17 mouse cellular contexts compared by ENCODE assay signal in genomic region chr13:101274470-101275141, GRCm38 (mm10).
DNase-seq lines count a peak whose midpoint lies in the region; ATAC-seq lines count a peak whose summit lies in the region.
"Had no signal": no experiment of that assay in that cellular context is flagged by ENCODE, and none has a peak within 500 bp of the region (broad histone marks: within the 10 kb centered on the region; RNA-seq: fewer than 3 reads in every experiment).

No protein-coding gene starts in this region.

- no peak for ATAC-seq in midbrain, embryonic 11.5 days (ENCODE audit: low FRiP score)
- ATAC-seq in midbrain, embryonic 15.5 days (replicated peaks), result no peak
- peak; percentile 72; the same call in 1 of the 2 replicates for ATAC-seq in kidney, embryonic 14.5 days (ENCODE audit: low FRiP score, low TSS enrichment)
- ATAC-seq: forebrain, embryonic 14.5 days; midbrain, embryonic 13.5 days had no signal

- no peak overlapping the region for H3K4me2 ChIP-seq in midbrain, embryonic 11.5 days
- no peak overlapping the region for H3K4me2 ChIP-seq in midbrain, embryonic 15.5 days
- H3K4me2 ChIP-seq in kidney, embryonic 14.5 days (replicated peaks; ENCODE audit: low read depth, low read length), result no peak overlapping the region
- H3K4me2 ChIP-seq: hindbrain, embryonic 12.5 days; midbrain, embryonic 13.5 days had no signal

- peak; percentile 71 for DNase-seq in midbrain, embryonic 11.5 days (ENCODE audit: low spot score, missing footprints)
- DNase-seq in large intestine, adult 2 months (ENCODE audit: low read depth, low spot score), result peak; percentile 3
- DNase-seq in left cerebral cortex, adult 9 months (ENCODE audit: low spot score in 2 of 2), result no peak
- no peak for DNase-seq in left cerebral cortex, adult 18-20 months (ENCODE audit: low spot score in 2 of 2)
- DNase-seq in left cerebral cortex, adult 8-10 months (ENCODE audit: low spot score in 2 of 2), result no peak
- DNase-seq: adrenal gland, postnatal 10 days; cerebellum, adult 9-11 months; heart, adult 18-20 months; layer of hippocampus, postnatal 36 days; lung, postnatal 4 days; right cerebral cortex, adult 18-20 months had no signal

- H3K9me3 ChIP-seq in midbrain, embryonic 11.5 days (ENCODE audit: control insufficient read depth, low read length), result no peaks in the 10 kb centered on the region
- no peaks in the 10 kb centered on the region for H3K9me3 ChIP-seq in midbrain, embryonic 15.5 days
- H3K9me3 ChIP-seq in kidney, embryonic 14.5 days (ENCODE audit: control insufficient read depth, low read length), result no peaks in the 10 kb centered on the region; the same call in 1 of the 2 replicates
- H3K9me3 ChIP-seq: G1E; hindbrain, embryonic 12.5 days had no signal

- H3K9ac ChIP-seq in midbrain, embryonic 11.5 days (ENCODE audit: low read length), result no peak overlapping the region
- no peak overlapping the region for H3K9ac ChIP-seq in midbrain, embryonic 15.5 days
- H3K9ac ChIP-seq in kidney, embryonic 14.5 days (ENCODE audit: low read depth, low read length), result no peak overlapping the region
- H3K9ac ChIP-seq: hindbrain, embryonic 12.5 days; midbrain, embryonic 13.5 days had no signal

- no peaks in the 10 kb centered on the region for H3K4me1 ChIP-seq in midbrain, embryonic 11.5 days (ENCODE audit: control insufficient read depth, insufficient read depth, low read length)
- no peaks in the 10 kb centered on the region for H3K4me1 ChIP-seq in midbrain, embryonic 15.5 days
- no peaks in the 10 kb centered on the region for H3K4me1 ChIP-seq in kidney, embryonic 14.5 days (ENCODE audit: control insufficient read depth, insufficient read depth, low read length)
- H3K4me1 ChIP-seq: hindbrain, embryonic 12.5 days; midbrain, embryonic 13.5 days had no signal

- H3K27ac ChIP-seq in midbrain, embryonic 11.5 days (ENCODE audit: low read depth, low read length), result no peak overlapping the region
- H3K27ac ChIP-seq in midbrain, embryonic 15.5 days, result no peak overlapping the region
- H3K27ac ChIP-seq in kidney, embryonic 14.5 days (ENCODE audit: low read depth, low read length), result no peak overlapping the region
- H3K27ac ChIP-seq: hindbrain, embryonic 12.5 days; midbrain, embryonic 13.5 days had no signal

- H3K27me3 ChIP-seq in midbrain, embryonic 11.5 days (ENCODE audit: control insufficient read depth, insufficient read depth, low read length), result no peaks in the 10 kb centered on the region
- no peaks in the 10 kb centered on the region for H3K27me3 ChIP-seq in midbrain, embryonic 15.5 days (replicated peaks)
- no peaks in the 10 kb centered on the region for H3K27me3 ChIP-seq in kidney, embryonic 14.5 days (ENCODE audit: control insufficient read depth, insufficient read depth, low read length)
- H3K27me3 ChIP-seq: hindbrain, embryonic 12.5 days; midbrain, embryonic 13.5 days had no signal

- H3K36me3 ChIP-seq in midbrain, embryonic 11.5 days (ENCODE audit: control insufficient read depth, insufficient read depth, low read length), result no peaks in the 10 kb centered on the region
- H3K36me3 ChIP-seq in midbrain, embryonic 15.5 days (replicated peaks), result no peaks in the 10 kb centered on the region
- H3K36me3 ChIP-seq in kidney, embryonic 14.5 days (ENCODE audit: control insufficient read depth, insufficient read depth, low read length), result no peaks in the 10 kb centered on the region
- H3K36me3 ChIP-seq: G1E; hindbrain, embryonic 12.5 days; midbrain, embryonic 13.5 days had no signal

- no peak overlapping the region for H3K4me3 ChIP-seq in midbrain, embryonic 11.5 days (ENCODE audit: low read depth, low read length)
- H3K4me3 ChIP-seq in midbrain, embryonic 15.5 days, result no peak overlapping the region
- H3K4me3 ChIP-seq in kidney, embryonic 14.5 days (ENCODE audit: low read length), result no peak overlapping the region
- H3K4me3 ChIP-seq: hindbrain, embryonic 12.5 days; midbrain, embryonic 13.5 days had no signal

- 73% methylated on average over 7 of the region's 7 CpGs for WGBS in midbrain, embryonic 11.5 days
- 69% methylated on average over 7 of the region's 7 CpGs for WGBS in midbrain, embryonic 15.5 days
- WGBS in kidney, embryonic 14.5 days, result 63% methylated on average over 7 of the region's 7 CpGs
- WGBS in large intestine, adult 2 months, result 27% methylated on average over 7 of the region's 7 CpGs

Comparison
In these comparisons a context has a peak if more than half of its experiments do, and no peak if none do; other contexts are left out.
1. DNase-seq: peak in midbrain, embryonic 11.5 days (single experiment) and large intestine, adult 2 months (single experiment); none in left cerebral cortex, adult 9 months (0 of 2), left cerebral cortex, adult 18-20 months (0 of 2) and left cerebral cortex, adult 8-10 months (0 of 2).